Mouse (Mus musculus): Measurements from ENCODE around the gene Pnliprp2. TPM values are rescaled to one million over a fixed set of nuclear protein-coding genes. Genes with fewer than 3 reads are reported as not detected.

The Pnliprp2 gene
- polyA plus RNA-seq, 1 experiment = not detected

GRCm38 (mm10) chr19:58816453-58817041, 57.0 kb downstream of the Pnliprp2 start:
- H3K27ac ChIP-seq (ENCODE audit: insufficient read depth, low read depth, low read length) = no peak overlapping the region
- no peak overlapping the region for H3K4me3 ChIP-seq (ENCODE audit: insufficient read depth, low read length)
- H3K4me1 ChIP-seq (ENCODE audit: control insufficient read depth, insufficient read depth, low read length) = no peaks in the 10 kb centered on the region
- TF ChIP-seq POLR2A (IDR thresholded peaks at IDR 0.05; ENCODE audit: borderline replicate concordance, low read depth, low read length) (no peak), CTCF (IDR thresholded peaks at IDR 0.05; ENCODE audit: low read depth, low read length) (no peak)

- Histone ChIP-seq H3K27ac (ENCODE audit: insufficient read depth, low read depth, low read length) (no peak overlapping the region), H3K4me1 (ENCODE audit: control insufficient read depth, insufficient read depth, low read length) (no peaks in the 10 kb centered on the region), H3K4me3 (ENCODE audit: insufficient read depth, low read length) (no peak overlapping the region)
- TF ChIP-seq POLR2A (IDR thresholded peaks at IDR 0.05; ENCODE audit: borderline replicate concordance, low read depth, low read length) (no peak), CTCF (IDR thresholded peaks at IDR 0.05; ENCODE audit: low read depth, low read length) (no peak)
Observed at GRCm38 (mm10) chr19:58817398-58817797, 57.9 kb downstream of the Pnliprp2 start.

- H3K4me3 ChIP-seq (ENCODE audit: insufficient read depth, low read length) = no peak overlapping the region
- no peaks in the 10 kb centered on the region for H3K4me1 ChIP-seq (ENCODE audit: control insufficient read depth, insufficient read depth, low read length)
- TF ChIP-seq POLR2A (IDR thresholded peaks at IDR 0.05; ENCODE audit: borderline replicate concordance, low read depth, low read length) (no peak), CTCF (IDR thresholded peaks at IDR 0.05; ENCODE audit: low read depth, low read length) (no peak)
- H3K27ac ChIP-seq (ENCODE audit: insufficient read depth, low read depth, low read length) = no peak overlapping the region
Observed at GRCm38 (mm10) chr19:58818571-58819415, 59.3 kb downstream of the Pnliprp2 start.

GRCm38 (mm10) chr19:58822454-58823200, 63.1 kb downstream of the Pnliprp2 start:
- H3K4me3 ChIP-seq (ENCODE audit: insufficient read depth, low read length) = no peak overlapping the region
- no peaks in the 10 kb centered on the region for H3K4me1 ChIP-seq (ENCODE audit: control insufficient read depth, insufficient read depth, low read length)
- TF ChIP-seq POLR2A (IDR thresholded peaks at IDR 0.05; ENCODE audit: borderline replicate concordance, low read depth, low read length) = no peak
- TF ChIP-seq CTCF (IDR thresholded peaks at IDR 0.05; ENCODE audit: low read depth, low read length) = no peak
- H3K27ac ChIP-seq (ENCODE audit: insufficient read depth, low read depth, low read length) = no peak overlapping the region

- Histone ChIP-seq H3K4me1 (ENCODE audit: control insufficient read depth, insufficient read depth, low read length) (no peaks in the 10 kb centered on the region), H3K27ac (ENCODE audit: insufficient read depth, low read depth, low read length) (no peak overlapping the region), H3K4me3 (ENCODE audit: insufficient read depth, low read length) (no peak overlapping the region)
- TF ChIP-seq POLR2A (IDR thresholded peaks at IDR 0.05; ENCODE audit: borderline replicate concordance, low read depth, low read length) (no peak), CTCF (IDR thresholded peaks at IDR 0.05; ENCODE audit: low read depth, low read length) (no peak)
Observed at GRCm38 (mm10) chr19:58823301-58823700, 63.8 kb downstream of the Pnliprp2 start.

- Histone ChIP-seq H3K4me3 (ENCODE audit: insufficient read depth, low read length) (no peak overlapping the region), H3K27ac (ENCODE audit: insufficient read depth, low read depth, low read length) (no peak overlapping the region), H3K4me1 (ENCODE audit: control insufficient read depth, insufficient read depth, low read length) (no peaks in the 10 kb centered on the region)
- TF ChIP-seq POLR2A (IDR thresholded peaks at IDR 0.05; ENCODE audit: borderline replicate concordance, low read depth, low read length) = no peak
- no peak for TF ChIP-seq CTCF (IDR thresholded peaks at IDR 0.05; ENCODE audit: low read depth, low read length)
Observed at GRCm38 (mm10) chr19:58824316-58824715, 64.8 kb downstream of the Pnliprp2 start.

Other genes with a start within 250 kb of the Pnliprp2 start
- not detected in 2 replicates for gene Ccdc172, start 247.7 kb upstream of the Pnliprp2 start, polyA plus RNA-seq (2012; ENCODE audit: insufficient read depth, insufficient read length, missing spikeins)
- not detected in 2 replicates for gene Pnlip, start 107.2 kb upstream of the Pnliprp2 start, polyA plus RNA-seq (2012; ENCODE audit: insufficient read depth, insufficient read length, missing spikeins)
- gene Pnliprp1, start 30.8 kb upstream of the Pnliprp2 start, polyA plus RNA-seq (2012; ENCODE audit: insufficient read depth, insufficient read length, missing spikeins) = not detected in 2 replicates
- gene 1700019N19Rik, start 34.7 kb downstream of the Pnliprp2 start, polyA plus RNA-seq (2012; ENCODE audit: insufficient read depth, insufficient read length, missing spikeins) = not detected in 2 replicates
- gene Eno4, start 183.7 kb downstream of the Pnliprp2 start, polyA plus RNA-seq (2012; ENCODE audit: insufficient read depth, insufficient read length, missing spikeins) = not detected in 2 replicates
- 0.45 TPM in 1 of 2 replicates, not detected in the other for gene Hspa12a, start 183.9 kb downstream of the Pnliprp2 start, polyA plus RNA-seq (2012; ENCODE audit: insufficient read depth, insufficient read length, missing spikeins)